Mouse (Mus musculus): ENCODE results near the gene Atpaf1. TPM values are rescaled to one million over a fixed set of nuclear protein-coding genes. Genes with fewer than 3 reads are reported as not detected.

The Atpaf1 gene
- polyA plus RNA-seq, 1 experiment, result not detected

DNA sequence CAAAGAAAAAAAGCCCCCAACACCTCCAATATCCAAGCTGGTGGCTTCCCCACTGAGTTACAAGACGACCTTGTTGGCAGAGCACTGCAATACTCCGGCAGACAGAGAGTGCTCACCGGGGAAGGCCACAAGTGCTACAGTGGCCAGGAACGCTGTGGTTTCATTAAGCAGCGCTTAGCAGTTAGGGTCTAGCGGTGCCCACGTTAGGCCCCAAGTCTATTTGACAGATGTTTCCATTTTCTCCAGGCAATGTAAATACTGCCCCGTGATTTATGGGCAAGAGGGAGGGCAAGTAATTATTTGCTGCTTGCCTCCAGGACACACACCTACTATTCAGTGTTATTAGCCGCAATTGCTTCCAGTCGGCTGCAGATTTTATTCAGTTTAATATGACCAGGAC, 79.3 kb downstream of the Atpaf1 start:
- TF ChIP-seq POLR2A (IDR thresholded peaks at IDR 0.05; ENCODE audit: insufficient read depth, low read depth, low read length) (no peak), CTCF (IDR thresholded peaks at IDR 0.05; ENCODE audit: insufficient read depth, low read depth, low read length) (no peak)
- H3K27ac ChIP-seq (ENCODE audit: insufficient read depth, low read depth, low read length), result no peak overlapping the region
- no peak overlapping the region for H3K4me3 ChIP-seq (ENCODE audit: insufficient read depth, low read depth, low read length)
- 59% methylated on average over 10 of the region's 10 CpGs for WGBS
- no peaks in the 10 kb centered on the region for H3K4me1 ChIP-seq (ENCODE audit: control insufficient read depth, insufficient read depth, low read length)

Other genes with a start within 250 kb of the Atpaf1 start
- not detected in 2 replicates for gene Cyp4a31, start 221.2 kb upstream of the Atpaf1 start, polyA plus RNA-seq (2012; ENCODE audit: insufficient read depth, insufficient read length, low replicate concordance, missing spikeins)
- gene Cyp4a32, start 183.8 kb upstream of the Atpaf1 start, polyA plus RNA-seq (2012; ENCODE audit: insufficient read depth, insufficient read length, low replicate concordance, missing spikeins), result not detected in 2 replicates
- gene Cyp4b1, start 137.1 kb upstream of the Atpaf1 start, polyA plus RNA-seq (2012; ENCODE audit: insufficient read depth, insufficient read length, low replicate concordance, missing spikeins), result not detected in 2 replicates
- gene Efcab14, start 47.1 kb upstream of the Atpaf1 start, polyA plus RNA-seq (2012; ENCODE audit: insufficient read depth, insufficient read length, low replicate concordance, missing spikeins), result not detected in 2 replicates
- not detected in 2 replicates for gene Tex38, start 3.8 kb upstream of the Atpaf1 start, polyA plus RNA-seq (2012; ENCODE audit: insufficient read depth, insufficient read length, low replicate concordance, missing spikeins)
- gene Mob3c, start 43.3 kb downstream of the Atpaf1 start, polyA plus RNA-seq (2012; ENCODE audit: insufficient read depth, insufficient read length, low replicate concordance, missing spikeins), result not detected in 2 replicates
- gene Mknk1, start 54.4 kb downstream of the Atpaf1 start, polyA plus RNA-seq (2012; ENCODE audit: insufficient read depth, insufficient read length, low replicate concordance, missing spikeins), result not detected in 2 replicates
- not detected in 2 replicates for gene Kncn, start 99.6 kb downstream of the Atpaf1 start, polyA plus RNA-seq (2012; ENCODE audit: insufficient read depth, insufficient read length, low replicate concordance, missing spikeins)
- gene 6430628N08Rik, start 105.9 kb downstream of the Atpaf1 start, polyA plus RNA-seq (2012; ENCODE audit: insufficient read depth, insufficient read length, low replicate concordance, missing spikeins), result not detected in 2 replicates
- gene Dmbx1, start 155.1 kb downstream of the Atpaf1 start, polyA plus RNA-seq (2012; ENCODE audit: insufficient read depth, insufficient read length, low replicate concordance, missing spikeins), result not detected in 2 replicates
- gene Faah, start 233.1 kb downstream of the Atpaf1 start, polyA plus RNA-seq (2012; ENCODE audit: insufficient read depth, insufficient read length, low replicate concordance, missing spikeins), result not detected in 2 replicates